Mouse (Mus musculus) frontal cortex, adult 2 months (tissue): ENCODE results near the gene Sspn. TPM values are rescaled to one million over a fixed set of nuclear protein-coding genes. Genes with fewer than 3 reads are reported as not detected.
A peak's percentile ranks its signal among the peaks of the same experiment; 100 is the strongest.

Experiments
- DNase-seq, 2 experiments: peaks; one replicate each; pipeline ENCODE4 v3.0.0; 2022; ENCODE audit warnings: low spot score in 1 of 2; ENCODE audit errors: extremely low spot score in 1 of 2
- polyA plus RNA-seq: library from polyadenylated mRNA; depleted of rRNA; stranded (reverse); fragments of >200 nt; gene quantifications from 2 replicates; pipeline ENCODE4 v1.2.3, GENCODE M21; 2012; rRNA removed

Sspn gene
- polyA plus RNA-seq, 1 experiment = 5.8 TPM

DNA sequence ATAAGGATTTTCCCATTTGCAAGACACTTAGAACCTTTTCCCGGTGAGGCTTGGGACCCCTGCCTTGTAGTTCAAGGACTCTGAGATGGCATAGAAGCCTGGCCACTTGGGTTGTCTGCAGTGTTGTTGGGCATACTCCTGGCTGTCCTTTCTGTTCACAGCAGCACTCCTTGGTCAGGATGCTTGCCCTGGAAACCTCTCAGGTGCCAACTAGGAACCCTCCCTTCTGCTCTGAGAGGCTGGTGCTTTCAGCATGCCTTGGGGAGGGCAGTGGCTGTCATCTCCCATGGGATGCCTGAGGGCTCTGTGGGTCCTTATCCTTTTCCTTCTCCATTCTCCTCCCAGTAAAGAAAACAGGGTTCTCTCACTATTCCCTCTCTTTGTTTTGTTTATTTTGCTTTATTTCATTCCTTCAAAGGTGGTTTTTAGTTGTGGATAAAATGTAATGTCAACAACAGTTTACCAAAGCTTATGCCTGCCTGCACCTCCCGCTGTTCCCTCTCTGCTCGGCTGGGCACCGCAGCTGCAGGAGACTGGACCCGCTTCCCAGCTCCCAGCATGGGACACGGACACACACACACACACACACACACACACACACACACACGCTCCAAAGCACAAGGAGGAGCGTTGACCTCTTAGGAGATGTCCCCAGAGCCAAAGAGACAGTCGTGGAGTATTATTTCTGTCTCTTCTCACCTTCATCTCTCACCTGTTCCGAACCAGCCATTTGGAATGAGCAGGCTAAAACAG lies 77.9 kb downstream of the Sspn start:
- DNase-seq = no peak

DNA sequence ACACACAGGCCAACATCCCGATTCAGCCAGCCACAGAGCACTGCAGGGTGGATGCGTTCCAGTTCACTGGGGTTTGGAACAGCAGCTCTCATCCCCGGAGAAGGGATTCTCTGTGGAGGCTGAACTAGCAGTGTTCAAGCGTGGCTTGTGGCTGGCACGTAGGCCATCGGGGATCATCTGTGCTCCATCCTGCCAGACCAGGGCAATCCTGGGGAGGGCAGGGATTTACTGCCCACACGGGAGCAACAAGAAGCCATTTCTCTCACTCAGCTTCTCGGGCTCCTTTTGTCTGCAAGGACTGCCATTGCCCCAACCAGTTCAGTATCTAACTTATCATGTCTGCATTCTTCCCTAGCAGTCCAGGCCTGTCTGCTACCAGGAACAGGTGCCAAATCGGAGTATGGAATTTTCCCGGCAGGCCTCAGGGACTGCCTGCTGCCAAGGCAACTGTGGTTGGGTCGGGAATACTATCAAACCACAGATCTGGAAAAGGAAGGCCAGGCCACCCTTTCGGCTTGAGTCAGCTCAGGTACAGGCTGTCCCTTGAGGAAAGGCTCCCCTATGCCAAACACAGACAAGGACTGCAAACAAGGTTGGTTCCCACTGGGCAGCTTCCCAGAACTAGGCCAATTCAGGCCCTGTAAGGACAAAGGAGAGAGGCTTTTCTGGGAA lies 78.8 kb downstream of the Sspn start:
- DNase-seq = peak in 1 of 2 experiments; percentile 26

DNA sequence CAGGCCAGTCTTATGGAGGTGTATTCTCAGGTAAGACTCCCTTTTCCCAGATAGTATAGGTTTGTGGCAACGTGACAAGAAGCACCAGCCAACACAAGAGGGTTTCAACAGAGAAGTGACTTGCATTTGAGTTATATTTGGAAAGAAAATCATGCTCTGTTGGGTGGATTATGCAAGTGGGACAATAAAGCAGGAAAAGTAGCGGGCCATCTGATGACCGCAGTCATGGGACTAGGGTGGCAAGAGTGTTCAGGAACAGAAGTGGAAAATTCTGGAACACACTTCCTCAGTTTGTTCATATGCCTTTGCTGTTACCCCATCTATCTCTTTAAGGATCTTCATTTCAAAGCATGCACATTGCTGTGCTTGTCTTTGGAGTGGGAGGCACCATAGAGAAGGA lies 82.9 kb downstream of the Sspn start:
- no peak for DNase-seq

Other genes starting within 250 kb of the Sspn start
- gene Rassf8, start 184.9 kb upstream of the Sspn start, polyA plus RNA-seq = 34.0 and 35.0 TPM in 2 replicates
- gene Bhlhe41, start 66.1 kb upstream of the Sspn start, polyA plus RNA-seq = 20.6 and 25.2 TPM in 2 replicates